In genomic region chr19:47674419-47674818, GRCm38 (mm10) we compare ENCODE assay signal across 9 mouse cellular contexts. TPM values are rescaled to one million over a fixed set of nuclear protein-coding genes. Genes with fewer than 3 reads are reported as not detected.
DNase-seq lines count a peak whose midpoint lies in the region; TF ChIP-seq lines count a peak whose summit lies in the region.
"Had no signal": no experiment of that assay in that cellular context is flagged by ENCODE, and none has a peak within 500 bp of the region (broad histone marks: within the 10 kb centered on the region; RNA-seq: fewer than 3 reads in every experiment).

No protein-coding gene starts in this region.

- peak; percentile 24 to 47 for DNase-seq in adrenal gland, adult 18-20 months (ENCODE audit: low spot score in 2 of 2)
- DNase-seq in adrenal gland, adult 2 months = no peak
- no peak for DNase-seq in left cerebral cortex, adult 2 months (ENCODE audit: extremely low spot score in 1 of 2, low spot score in 2 of 2)
- no peak for DNase-seq in left cerebral cortex, adult 11 months (ENCODE audit: low spot score)
- DNase-seq in brain, embryonic 14.5 days (ENCODE audit: low read depth) = peak; percentile 27
- peak; percentile 47 to 75 for DNase-seq in kidney, postnatal 25 days
- peak; percentile 46 for DNase-seq in naive thymus-derived CD4-positive, alpha-beta T cell, adult 2 months (ENCODE audit: low read depth)
- DNase-seq in yolk sac, embryonic 10.5 days (ENCODE audit: low spot score) = no peak

- H3K4me3 ChIP-seq in left cerebral cortex, adult 2 months = no peak overlapping the region
- H3K4me3 ChIP-seq: hindbrain, embryonic 15.5 days had no signal

- TF ChIP-seq CTCF in left cerebral cortex, adult 2 months (IDR thresholded peaks at IDR 0.05) = peak; percentile 60
- peak; percentile 53; the same call in 1 of the 2 replicates for TF ChIP-seq CTCF in brain, embryonic 14.5 days (IDR thresholded peaks at IDR 0.05; ENCODE audit: borderline replicate concordance, extremely low read depth, insufficient read depth, insufficient read length)

- TF ChIP-seq POLR2A in brain, embryonic 14.5 days (IDR thresholded peaks at IDR 0.05; ENCODE audit: borderline replicate concordance, extremely low read depth, insufficient read depth, insufficient read length, poor library complexity, severe bottlenecking) = no peak

- no peak overlapping the region for H3K27ac ChIP-seq in left cerebral cortex, adult 2 months
- H3K27ac ChIP-seq: hindbrain, embryonic 15.5 days had no signal

- intact Hi-C loops in left cerebral cortex, adult 2 months (cut with DNase I) = no loop called here

RNA-seq across cellular contexts. Expression of gene Col17a1, which starts 17.5 kb away (rescaled TPM):
- not detected for total RNA-seq in adrenal gland, adult 18-20 months (2021)
- not detected for total RNA-seq in adrenal gland, adult 2 months (2021)
- polyA plus RNA-seq in adrenal gland, adult 2 months (2012; rRNA removed) = 0.03 and 0.16 TPM in 2 replicates
- total RNA-seq in left cerebral cortex, adult 2 months (2021) = under 1 TPM; 0.20 to 0.35 TPM
- polyA plus RNA-seq in brain, embryonic 14.5 days (2012; rRNA removed) = 1.4 and 2.6 TPM in 2 replicates

RNA-seq across cellular contexts. Expression of gene Sfr1, which starts 57.1 kb away (rescaled TPM):
- total RNA-seq in adrenal gland, adult 18-20 months (2021) = 10 to 100 TPM; 66.8 to 84.5 TPM
- total RNA-seq in adrenal gland, adult 2 months (2021) = 10 to 100 TPM; 88.4 to 89.9 TPM
- 45.7 and 62.8 TPM in 2 replicates for polyA plus RNA-seq in adrenal gland, adult 2 months (2012; rRNA removed)
- 10 to 100 TPM; 87.4 to 88.6 TPM for total RNA-seq in left cerebral cortex, adult 2 months (2021)
- polyA plus RNA-seq in brain, embryonic 14.5 days (2012; rRNA removed) = 96.2 and 107 TPM in 2 replicates

Comparison
In these comparisons a context has a peak if more than half of its experiments do, and no peak if none do; other contexts are left out.
1. DNase-seq: peak in adrenal gland, adult 18-20 months (2 of 2), brain, embryonic 14.5 days (single experiment), kidney, postnatal 25 days (2 of 2) and naive thymus-derived CD4-positive, alpha-beta T cell, adult 2 months (single experiment); none in adrenal gland, adult 2 months (single experiment), left cerebral cortex, adult 2 months (0 of 2), left cerebral cortex, adult 11 months (single experiment) and yolk sac, embryonic 10.5 days (single experiment).